Mouse (Mus musculus): Measurements from ENCODE around the gene Asb15. TPM values are rescaled to one million over a fixed set of nuclear protein-coding genes. Genes with fewer than 3 reads are reported as not detected.

Asb15 gene
- polyA plus RNA-seq (2015; fragmentation: Nextera tagmentation; extraction: Ambion mirVana) = 0.05 TPM in 1 of 2 replicates, not detected in the other

DNA sequence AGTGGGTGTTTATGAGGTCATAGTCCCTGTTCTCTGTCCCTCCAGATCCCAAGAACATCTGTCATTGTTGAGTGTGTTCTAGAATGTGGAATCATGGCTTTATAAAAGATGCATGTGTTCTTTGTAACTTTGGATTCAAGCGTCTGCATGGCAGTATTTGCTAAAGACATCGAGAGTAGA, at the start of gene Asb15:
TSS of gene Asb15 (plus strand) at position 81 of the 180 bp plus-strand sequence.
- Histone ChIP-seq H3K27ac (peak within 1 kb of the TSS; percentile 71; the same call in 1 of the 2 replicates), H3K4me3 (replicated peaks) (peak within 1 kb of the TSS; percentile 77), H3K4me2 (peak within 1 kb of the TSS; percentile 71), H3K9ac (peak within 1 kb of the TSS; percentile 42), H3K9me3 (no peaks in the 10 kb centered on the region), H3K27me3 (replicated peaks) (no peaks in the 10 kb centered on the region), H3K4me1 (peaks cover 10% of the 10 kb centered on the region), H3K36me3 (no peaks in the 10 kb centered on the region)
- 45% methylated on average over 2 of the region's 2 CpGs for WGBS
- ATAC-seq (ENCODE audit: insufficient read depth, low FRiP score, low read depth) = 0 out of 2 replicates have a peak, but pooled peaks have one; percentile 1

GRCm38 (mm10) chr6:24486530-24486929, 41.4 kb upstream of the Asb15 start:
- WGBS = 72% methylated on average over 5 of the region's 5 CpGs
- H3K36me3 ChIP-seq = no peaks in the 10 kb centered on the region
- H3K4me3 ChIP-seq (replicated peaks) = no peak overlapping the region
- no peak for ATAC-seq (ENCODE audit: insufficient read depth, low FRiP score, low read depth)
- no peak overlapping the region for H3K4me2 ChIP-seq
- H3K9me3 ChIP-seq = no peaks in the 10 kb centered on the region
- no peaks in the 10 kb centered on the region for H3K4me1 ChIP-seq
- no peaks in the 10 kb centered on the region for H3K27me3 ChIP-seq (replicated peaks)
- H3K27ac ChIP-seq = no peak overlapping the region
- no peak overlapping the region for H3K9ac ChIP-seq

- Histone ChIP-seq H3K36me3 (no peaks in the 10 kb centered on the region), H3K4me2 (no peak overlapping the region), H3K27me3 (replicated peaks) (no peaks in the 10 kb centered on the region), H3K4me1 (no peaks in the 10 kb centered on the region), H3K27ac (no peak overlapping the region), H3K9me3 (no peaks in the 10 kb centered on the region), H3K9ac (no peak overlapping the region), H3K4me3 (replicated peaks) (no peak overlapping the region)
- ATAC-seq (ENCODE audit: insufficient read depth, low FRiP score, low read depth) = no peak
- 24% methylated on average over 1 of the region's 1 CpGs for WGBS
Observed at GRCm38 (mm10) chr6:24490341-24490740, 37.6 kb upstream of the Asb15 start.

GRCm38 (mm10) chr6:24504141-24504540, 23.8 kb upstream of the Asb15 start:
- no peak overlapping the region for H3K4me2 ChIP-seq
- H3K9ac ChIP-seq = no peak overlapping the region
- no peak overlapping the region for H3K27ac ChIP-seq
- 73% methylated on average over 2 of the region's 2 CpGs for WGBS
- no peak overlapping the region for H3K4me3 ChIP-seq (replicated peaks)
- ATAC-seq (ENCODE audit: insufficient read depth, low FRiP score, low read depth) = no peak
- no peaks in the 10 kb centered on the region for H3K9me3 ChIP-seq
- H3K36me3 ChIP-seq = no peaks in the 10 kb centered on the region
- H3K4me1 ChIP-seq = no peaks in the 10 kb centered on the region
- H3K27me3 ChIP-seq (replicated peaks) = no peaks in the 10 kb centered on the region

- Histone ChIP-seq H3K4me2 (peak within 1 kb of the TSS; percentile 21), H3K4me3 (replicated peaks) (no peak within 1 kb of the TSS), H3K9ac (no peak within 1 kb of the TSS), H3K9me3 (no peaks in the 10 kb centered on the region), H3K4me1 (peaks cover 5% of the 10 kb centered on the region), H3K27me3 (replicated peaks) (no peaks in the 10 kb centered on the region), H3K27ac (no peak within 1 kb of the TSS; the same call in 1 of the 2 replicates), H3K36me3 (peaks cover 7% of the 10 kb centered on the region; the same call in 1 of the 2 replicates)
- ATAC-seq (ENCODE audit: insufficient read depth, low FRiP score, low read depth) = peak; percentile 53; the same call in 1 of the 2 replicates
- WGBS = 21% methylated on average over 13 of the region's 13 CpGs
Observed at GRCm38 (mm10) chr6:24514552-24515284, 13.2 kb upstream of the Asb15 start, which contains the start of gene Iqub. TSS of gene Iqub (minus strand) at chr6:24515067.

GRCm38 (mm10) chr6:24516197-24516596, 11.7 kb upstream of the Asb15 start:
- H3K9ac ChIP-seq = no peak overlapping the region
- 43% methylated on average over 2 of the region's 2 CpGs for WGBS
- no peak for ATAC-seq (ENCODE audit: insufficient read depth, low FRiP score, low read depth)

DNA sequence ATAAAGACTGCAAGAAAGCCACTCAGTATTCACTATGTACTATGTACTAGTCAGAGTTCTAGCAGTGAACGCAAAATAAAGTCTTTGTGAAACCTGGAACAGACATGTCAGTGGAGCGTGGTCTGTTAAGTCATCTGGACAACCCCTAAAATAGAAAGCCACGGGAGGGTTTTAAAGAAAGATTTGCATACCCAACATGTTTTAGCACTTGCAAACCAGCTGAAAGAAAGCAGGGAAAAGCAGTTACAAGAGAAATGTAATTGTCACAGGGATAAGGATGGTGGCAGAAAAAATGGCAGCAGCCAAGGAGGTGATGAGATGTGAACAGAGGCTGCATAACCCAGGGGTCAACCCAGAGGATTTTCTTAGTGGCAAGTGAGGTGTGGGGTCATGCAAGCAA, 2.2 kb upstream of the Asb15 start:
- Histone ChIP-seq H3K36me3 (peaks cover 5% of the 10 kb centered on the region; the same call in 1 of the 2 replicates), H3K4me3 (replicated peaks) (no peak overlapping the region), H3K27me3 (replicated peaks) (no peaks in the 10 kb centered on the region), H3K9me3 (no peaks in the 10 kb centered on the region), H3K27ac (no peak overlapping the region), H3K4me2 (no peak overlapping the region), H3K9ac (no peak overlapping the region), H3K4me1 (peaks cover 10% of the 10 kb centered on the region)
- WGBS = 85% methylated on average over 3 of the region's 3 CpGs
- no peak for ATAC-seq (ENCODE audit: insufficient read depth, low FRiP score, low read depth)

More at GRCm38 (mm10) chr6:24516197-24516596, 11.7 kb upstream of the Asb15 start:
- Histone ChIP-seq H3K27me3 (replicated peaks) (no peaks in the 10 kb centered on the region), H3K27ac (no peak overlapping the region), H3K9me3 (no peaks in the 10 kb centered on the region), H3K4me1 (peaks cover 5% of the 10 kb centered on the region), H3K4me2 (no peak overlapping the region), H3K4me3 (replicated peaks) (no peak overlapping the region), H3K36me3 (peaks cover 13% of the 10 kb centered on the region; the same call in 1 of the 2 replicates)

GRCm38 (mm10) chr6:24527155-24528063, 535 bp upstream of the Asb15 start, which contains the start of gene Ndufa5:
TSS of gene Ndufa5 (minus strand) at chr6:24528013.
- H3K27me3 ChIP-seq (replicated peaks) = no peaks in the 10 kb centered on the region
- peak within 1 kb of the TSS; percentile 71 for H3K4me2 ChIP-seq
- H3K9ac ChIP-seq = peak within 1 kb of the TSS; percentile 42
- no peaks in the 10 kb centered on the region for H3K9me3 ChIP-seq
- under 1% methylated on average over 53 of the region's 53 CpGs for WGBS
- H3K4me3 ChIP-seq (replicated peaks) = peak within 1 kb of the TSS; percentile 77
- peak; percentile 98 for ATAC-seq (ENCODE audit: insufficient read depth, low FRiP score, low read depth)
- peak within 1 kb of the TSS; percentile 71; the same call in 1 of the 2 replicates for H3K27ac ChIP-seq
- 0 out of 2 replicates have a peak, but pooled peaks cover under 1% of the 10 kb centered on the region for H3K36me3 ChIP-seq
- H3K4me1 ChIP-seq = peaks cover 10% of the 10 kb centered on the region

GRCm38 (mm10) chr6:24530166-24530565, 2.2 kb downstream of the Asb15 start:
- Histone ChIP-seq H3K36me3 (no peaks in the 10 kb centered on the region), H3K9me3 (no peaks in the 10 kb centered on the region), H3K27ac (no peak overlapping the region), H3K27me3 (replicated peaks) (no peaks in the 10 kb centered on the region), H3K4me2 (peak overlapping the region; percentile 46), H3K4me1 (peaks cover 10% of the 10 kb centered on the region), H3K9ac (no peak overlapping the region), H3K4me3 (replicated peaks) (peak overlapping the region; percentile 19)
- 12% methylated on average over 4 of the region's 4 CpGs for WGBS
- ATAC-seq (ENCODE audit: insufficient read depth, low FRiP score, low read depth) = no peak

DNA sequence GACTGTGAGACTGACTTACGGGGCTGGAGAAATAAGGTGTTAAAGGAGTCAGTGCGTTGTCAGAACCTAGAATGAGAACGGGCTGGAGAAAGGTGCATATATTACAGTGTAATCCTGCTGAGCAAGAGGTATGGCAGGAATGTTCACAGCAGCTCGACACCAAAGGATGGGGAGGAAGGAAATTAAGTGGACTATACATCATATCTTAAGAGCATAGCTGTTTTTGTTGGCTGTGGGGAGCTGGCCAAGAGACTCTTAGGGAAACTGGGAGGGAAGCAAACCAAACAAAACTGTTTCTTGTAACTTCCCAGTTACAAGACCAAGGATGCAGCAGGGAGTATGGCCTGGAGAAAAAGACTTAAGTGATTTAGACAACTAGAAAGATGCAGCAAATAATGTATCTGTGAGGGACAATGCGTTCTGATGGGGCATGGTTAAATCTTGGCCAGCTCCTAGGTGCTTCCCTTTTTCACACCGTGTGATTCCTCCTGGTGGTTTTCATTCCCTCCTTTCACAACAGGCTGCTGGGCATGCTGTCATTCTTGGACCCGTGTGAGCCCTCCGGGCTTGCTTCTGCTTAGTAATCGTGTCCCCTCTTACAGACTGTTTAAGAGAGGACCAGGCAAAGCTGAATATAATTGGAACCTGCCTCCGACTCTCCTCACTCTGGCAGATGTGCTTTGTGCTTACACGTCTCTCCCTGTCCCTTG, 2.9 kb downstream of the Asb15 start:
- ATAC-seq (ENCODE audit: insufficient read depth, low FRiP score, low read depth) = no peak
- WGBS = 49% methylated on average over 11 of the region's 11 CpGs
- peak overlapping the region; percentile 46 for H3K4me2 ChIP-seq
- peaks cover 8% of the 10 kb centered on the region for H3K4me1 ChIP-seq
- H3K4me3 ChIP-seq (replicated peaks) = peak overlapping the region; percentile 19
- H3K27me3 ChIP-seq (replicated peaks) = no peaks in the 10 kb centered on the region
- H3K9me3 ChIP-seq = no peaks in the 10 kb centered on the region
- H3K9ac ChIP-seq = no peak overlapping the region
- no peak overlapping the region for H3K27ac ChIP-seq
- H3K36me3 ChIP-seq = no peaks in the 10 kb centered on the region

DNA sequence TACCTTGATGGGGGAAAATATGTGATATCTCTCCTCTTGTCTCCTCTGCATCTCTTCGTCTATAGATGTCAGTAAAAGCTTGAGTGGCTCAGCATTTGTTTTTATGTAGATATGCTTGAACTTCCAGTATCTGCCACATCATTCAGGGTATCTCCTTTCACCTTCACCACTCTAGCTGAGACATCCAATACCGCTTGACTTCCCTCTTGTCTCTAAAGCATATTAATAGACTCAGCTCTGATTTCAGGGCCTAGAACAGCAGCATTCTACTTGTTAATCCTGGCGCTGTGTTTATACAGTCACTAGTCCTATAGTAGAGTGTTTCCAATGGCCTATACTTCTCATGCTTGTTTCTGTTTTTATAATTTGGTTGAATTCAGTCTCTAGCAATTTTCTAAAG, 4.9 kb downstream of the Asb15 start:
- H3K4me2 ChIP-seq = no peak overlapping the region
- no peak overlapping the region for H3K4me3 ChIP-seq (replicated peaks)
- no peaks in the 10 kb centered on the region for H3K9me3 ChIP-seq
- H3K9ac ChIP-seq = no peak overlapping the region
- H3K27me3 ChIP-seq (replicated peaks) = no peaks in the 10 kb centered on the region
- 79% methylated on average over 3 of the region's 3 CpGs for WGBS
- ATAC-seq (ENCODE audit: insufficient read depth, low FRiP score, low read depth) = no peak
- no peaks in the 10 kb centered on the region for H3K36me3 ChIP-seq
- no peak overlapping the region for H3K27ac ChIP-seq
- H3K4me1 ChIP-seq = no peaks in the 10 kb centered on the region
